Mouse (Mus musculus): ENCODE data around the gene Dclre1b. TPM values are rescaled to one million over a fixed set of nuclear protein-coding genes. Genes with fewer than 3 reads are reported as not detected.

Dclre1b gene
- total RNA-seq, 1 experiment from 2014 or later = 17.4 TPM

DNA sequence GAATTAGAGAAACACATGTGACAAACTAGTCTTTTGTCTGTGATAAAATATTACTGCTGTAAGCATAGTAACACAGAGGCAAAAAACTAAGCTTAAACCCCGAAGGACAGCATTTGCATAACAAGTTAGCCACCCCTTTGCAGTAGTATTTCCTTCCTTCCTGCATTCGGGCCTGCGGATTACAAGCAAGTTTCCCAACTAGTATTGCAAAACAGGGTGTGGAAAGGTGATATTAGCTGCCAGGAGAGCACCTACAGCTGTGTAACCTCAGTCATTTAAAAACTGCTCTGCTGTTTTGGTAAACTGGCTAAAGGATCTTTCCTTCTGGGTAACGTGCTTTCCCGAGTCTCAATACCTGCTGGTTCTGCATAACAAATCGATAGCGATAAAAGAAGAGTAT is 22.0 kb downstream of the Dclre1b start:
- peak in 1 of 2 experiments; percentile 52; a peak in 1 of 4 replicates for ATAC-seq (replicated peaks in 1 of 2; ENCODE audit: insufficient read depth in 1 of 2, low FRiP score in 2 of 2, low TSS enrichment in 1 of 2, low read depth in 1 of 2, poor library complexity in 2 of 2, severe bottlenecking in 2 of 2)

DNA sequence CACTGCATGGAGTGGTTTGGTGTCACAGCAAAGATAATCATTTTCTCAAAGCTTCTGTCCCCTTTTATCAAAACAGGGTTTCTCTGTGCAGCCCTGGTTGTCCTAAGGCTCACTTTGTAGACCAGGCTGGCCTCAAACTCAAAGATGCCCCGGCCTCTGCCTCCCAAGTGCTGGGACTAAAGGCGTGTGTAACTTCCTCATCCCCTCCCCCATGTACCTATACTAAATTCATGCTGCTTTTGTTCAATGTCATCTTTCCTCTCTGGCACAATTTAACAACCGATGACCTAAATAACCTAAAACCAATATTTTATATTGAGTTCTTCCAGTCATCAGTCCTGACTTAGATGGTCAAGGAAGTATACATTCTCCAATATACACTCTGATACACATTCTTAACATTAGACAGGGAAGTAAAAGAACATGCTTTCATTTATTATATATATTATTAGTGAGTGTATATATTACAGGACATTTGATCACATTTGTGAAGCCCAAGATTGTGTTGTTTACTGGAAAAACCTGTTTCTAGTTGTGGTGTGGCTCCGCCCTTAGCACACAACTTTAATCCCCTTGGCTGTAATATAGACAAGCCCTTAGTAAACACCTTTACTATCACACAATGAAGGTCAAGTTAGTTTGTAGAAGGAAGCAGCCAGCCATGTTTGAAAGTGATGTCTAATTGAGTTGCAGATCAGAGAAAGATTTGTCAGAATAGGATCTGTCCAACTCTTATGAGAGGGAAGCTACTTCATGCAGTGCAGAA is 26.2 kb downstream of the Dclre1b start:
- ATAC-seq (replicated peaks in 1 of 2; ENCODE audit: insufficient read depth in 1 of 2, low FRiP score in 2 of 2, low TSS enrichment in 1 of 2, low read depth in 1 of 2, poor library complexity in 2 of 2, severe bottlenecking in 2 of 2) = no peak

DNA sequence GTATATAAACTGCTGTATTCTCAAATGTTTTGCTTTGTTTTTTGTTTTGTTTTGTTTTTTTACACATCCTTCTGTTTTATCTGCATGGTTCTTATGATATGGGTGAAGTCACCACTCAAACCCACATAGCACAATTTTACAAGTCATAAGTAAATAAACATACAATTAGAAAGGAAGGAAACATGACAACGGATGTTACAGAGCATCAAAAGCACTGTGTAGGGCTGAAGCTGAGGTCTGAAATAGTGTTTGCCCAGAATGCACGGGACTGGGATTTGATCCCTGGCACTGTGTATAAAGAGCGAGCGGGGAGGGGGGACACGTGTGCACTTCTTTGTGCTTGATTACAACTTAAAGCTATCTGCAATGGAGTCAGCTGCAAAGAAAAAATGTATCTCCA is 28.5 kb downstream of the Dclre1b start:
- no peak for ATAC-seq (replicated peaks in 1 of 2; ENCODE audit: insufficient read depth in 1 of 2, low FRiP score in 2 of 2, low TSS enrichment in 1 of 2, low read depth in 1 of 2, poor library complexity in 2 of 2, severe bottlenecking in 2 of 2)

- no peak for ATAC-seq (replicated peaks in 1 of 2; ENCODE audit: insufficient read depth in 1 of 2, low FRiP score in 2 of 2, low TSS enrichment in 1 of 2, low read depth in 1 of 2, poor library complexity in 2 of 2, severe bottlenecking in 2 of 2)
These were observed 29.0 kb downstream of the Dclre1b start for GRCm38 (mm10) chr3:103780271-103780670.

DNA sequence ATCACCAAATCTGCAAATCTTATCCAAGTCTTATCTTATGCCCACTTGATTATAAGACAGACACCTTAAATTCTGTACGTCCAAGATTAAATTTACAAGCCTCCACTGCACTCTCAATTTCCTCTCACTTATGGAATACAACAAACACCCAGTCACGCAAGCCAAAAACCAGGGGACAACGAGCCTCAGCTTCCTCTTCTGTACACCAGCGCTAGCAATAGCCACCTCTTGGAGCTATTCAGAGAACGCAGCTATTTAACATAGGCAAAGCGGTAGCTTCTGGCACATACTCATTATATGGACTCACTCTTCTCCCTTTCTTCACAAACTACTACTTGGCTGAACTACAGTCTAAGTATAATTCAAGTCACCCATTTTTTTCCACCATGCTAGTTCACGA is 30.1 kb downstream of the Dclre1b start:
- peak; percentile 30 to 59; a peak in 1 of 4 replicates for ATAC-seq (replicated peaks in 1 of 2; ENCODE audit: insufficient read depth in 1 of 2, low FRiP score in 2 of 2, low TSS enrichment in 1 of 2, low read depth in 1 of 2, poor library complexity in 2 of 2, severe bottlenecking in 2 of 2)

- ATAC-seq (replicated peaks in 1 of 2; ENCODE audit: insufficient read depth in 1 of 2, low FRiP score in 2 of 2, low TSS enrichment in 1 of 2, low read depth in 1 of 2, poor library complexity in 2 of 2, severe bottlenecking in 2 of 2) = no peak
These were observed 30.6 kb downstream of the Dclre1b start for GRCm38 (mm10) chr3:103778660-103779059.

DNA sequence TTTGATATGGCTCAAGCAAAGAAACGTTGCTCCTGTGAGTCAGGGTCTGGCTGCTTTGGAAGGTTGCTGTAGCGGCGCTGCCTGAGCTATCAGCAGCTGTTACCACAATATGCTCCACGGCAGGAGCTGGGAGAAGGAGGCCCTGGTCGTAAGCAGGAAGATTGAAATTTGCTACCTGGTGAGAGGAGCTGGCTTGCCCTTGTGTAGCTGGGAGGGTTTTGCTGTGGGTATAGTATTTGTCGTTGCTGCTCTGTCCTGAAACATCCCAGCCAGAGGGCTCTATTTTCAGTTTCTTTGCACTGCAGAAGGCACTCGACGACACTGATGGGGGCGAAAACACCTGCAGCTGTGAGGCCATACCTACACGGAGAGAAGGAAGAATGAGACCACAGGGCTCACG is 31.3 kb downstream of the Dclre1b start:
- ATAC-seq (replicated peaks in 1 of 2; ENCODE audit: insufficient read depth in 1 of 2, low FRiP score in 2 of 2, low TSS enrichment in 1 of 2, low read depth in 1 of 2, poor library complexity in 2 of 2, severe bottlenecking in 2 of 2) = no peak

DNA sequence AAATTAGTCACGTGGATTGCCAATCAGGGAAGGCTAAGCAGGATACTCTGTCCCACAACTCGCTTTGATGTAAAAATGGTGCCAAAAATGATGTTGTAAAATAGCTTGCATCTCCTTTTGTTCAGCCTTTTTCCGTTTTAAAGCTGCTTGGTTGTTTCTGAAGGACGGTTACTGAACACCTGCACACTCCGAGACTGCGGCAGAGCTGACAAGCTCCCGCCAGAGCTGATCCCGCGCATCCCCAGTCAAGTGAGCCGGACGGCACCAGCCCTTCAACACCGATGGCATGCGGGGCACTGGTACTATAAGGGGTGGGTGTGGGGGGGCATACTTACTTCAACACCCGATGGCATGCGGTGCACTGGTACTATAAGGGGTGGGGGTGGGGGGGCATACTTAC is 35.2 kb downstream of the Dclre1b start:
- ATAC-seq (replicated peaks in 1 of 2; ENCODE audit: insufficient read depth in 1 of 2, low FRiP score in 2 of 2, low TSS enrichment in 1 of 2, low read depth in 1 of 2, poor library complexity in 2 of 2, severe bottlenecking in 2 of 2) = no peak

DNA sequence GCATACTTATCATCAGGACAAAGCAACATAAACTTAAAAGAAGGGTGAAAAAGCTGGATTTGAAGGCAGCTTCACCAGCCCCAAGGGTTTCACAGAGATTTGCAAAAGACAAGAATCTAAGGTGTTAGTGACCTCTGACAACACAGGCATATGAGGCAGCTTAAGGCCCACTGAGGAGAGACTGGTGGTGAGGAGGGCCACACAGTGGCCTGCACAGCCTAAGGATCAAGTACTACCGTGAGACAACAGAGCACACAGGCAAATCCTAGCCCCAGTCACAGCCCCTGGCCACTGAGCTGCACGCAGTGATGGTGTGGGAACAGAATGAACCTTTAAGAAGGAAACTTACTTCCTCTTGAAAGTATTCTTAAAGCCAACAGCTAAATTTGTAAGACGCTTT is 35.7 kb downstream of the Dclre1b start:
- ATAC-seq (replicated peaks in 1 of 2; ENCODE audit: insufficient read depth in 1 of 2, low FRiP score in 2 of 2, low TSS enrichment in 1 of 2, low read depth in 1 of 2, poor library complexity in 2 of 2, severe bottlenecking in 2 of 2) = 0 out of 4 replicates have a peak, but pooled peaks of 1 of the 2 experiments have one; percentile 15

DNA sequence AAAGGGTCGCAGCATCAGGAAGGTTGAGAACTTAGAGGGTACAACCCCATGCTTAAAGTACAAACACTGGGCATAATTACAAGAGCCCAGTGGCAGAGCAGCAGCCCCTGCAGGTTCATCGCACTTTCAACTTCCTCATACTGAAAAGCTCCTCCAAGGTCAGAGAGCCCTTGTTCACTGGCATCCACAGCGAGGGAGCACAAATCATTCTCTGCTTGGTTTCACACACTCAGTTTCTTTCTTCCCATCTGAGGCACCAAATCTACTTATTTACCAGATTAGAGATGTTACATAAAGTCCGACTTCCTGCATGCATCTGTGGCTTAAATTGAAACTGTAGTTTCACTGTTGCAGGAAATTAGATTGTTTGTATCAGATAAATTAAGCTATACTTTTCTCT is 36.4 kb downstream of the Dclre1b start:
- ATAC-seq (replicated peaks in 1 of 2; ENCODE audit: insufficient read depth in 1 of 2, low FRiP score in 2 of 2, low TSS enrichment in 1 of 2, low read depth in 1 of 2, poor library complexity in 2 of 2, severe bottlenecking in 2 of 2) = peak; percentile 46 to 65; a peak in 3 of 4 replicates

- ATAC-seq (replicated peaks in 1 of 2; ENCODE audit: insufficient read depth in 1 of 2, low FRiP score in 2 of 2, low TSS enrichment in 1 of 2, low read depth in 1 of 2, poor library complexity in 2 of 2, severe bottlenecking in 2 of 2) = no peak; a peak in 2 of 4 replicates
These were observed 37.6 kb downstream of the Dclre1b start for GRCm38 (mm10) chr3:103771531-103772130.

GRCm38 (mm10) chr3:103766789-103767188 is 42.5 kb downstream of the Dclre1b start:
- no peak for ATAC-seq (replicated peaks in 1 of 2; ENCODE audit: insufficient read depth in 1 of 2, low FRiP score in 2 of 2, low TSS enrichment in 1 of 2, low read depth in 1 of 2, poor library complexity in 2 of 2, severe bottlenecking in 2 of 2)

- ATAC-seq (replicated peaks in 1 of 2; ENCODE audit: insufficient read depth in 1 of 2, low FRiP score in 2 of 2, low TSS enrichment in 1 of 2, low read depth in 1 of 2, poor library complexity in 2 of 2, severe bottlenecking in 2 of 2) = no peak
These were observed 49.8 kb downstream of the Dclre1b start for GRCm38 (mm10) chr3:103759261-103759970.

DNA sequence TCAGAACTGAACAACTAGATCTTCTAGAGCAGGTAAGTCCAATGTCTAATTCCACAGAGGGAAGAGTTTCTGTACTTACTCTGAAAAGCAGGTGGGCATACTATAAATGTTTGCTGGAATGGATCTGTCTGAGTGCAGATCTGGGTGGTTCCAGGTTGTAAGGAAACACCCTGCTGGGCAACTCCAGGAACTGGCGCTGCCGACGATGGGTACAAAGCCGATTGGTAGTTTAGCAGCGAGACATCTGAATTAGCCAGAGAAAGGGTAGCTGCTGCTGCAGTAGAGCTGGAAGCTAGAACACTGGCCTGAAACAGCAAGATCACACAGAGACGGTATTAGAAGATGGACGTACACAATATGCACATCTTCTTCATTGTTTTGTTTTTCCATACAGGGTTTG is 50.8 kb downstream of the Dclre1b start:
- ATAC-seq (replicated peaks in 1 of 2; ENCODE audit: insufficient read depth in 1 of 2, low FRiP score in 2 of 2, low TSS enrichment in 1 of 2, low read depth in 1 of 2, poor library complexity in 2 of 2, severe bottlenecking in 2 of 2) = no peak

GRCm38 (mm10) chr3:103756920-103757319 is 52.3 kb downstream of the Dclre1b start:
- ATAC-seq (replicated peaks in 1 of 2; ENCODE audit: insufficient read depth in 1 of 2, low FRiP score in 2 of 2, low TSS enrichment in 1 of 2, low read depth in 1 of 2, poor library complexity in 2 of 2, severe bottlenecking in 2 of 2) = no peak

GRCm38 (mm10) chr3:103755351-103755750 is 53.9 kb downstream of the Dclre1b start:
- no peak for ATAC-seq (replicated peaks in 1 of 2; ENCODE audit: insufficient read depth in 1 of 2, low FRiP score in 2 of 2, low TSS enrichment in 1 of 2, low read depth in 1 of 2, poor library complexity in 2 of 2, severe bottlenecking in 2 of 2)

DNA sequence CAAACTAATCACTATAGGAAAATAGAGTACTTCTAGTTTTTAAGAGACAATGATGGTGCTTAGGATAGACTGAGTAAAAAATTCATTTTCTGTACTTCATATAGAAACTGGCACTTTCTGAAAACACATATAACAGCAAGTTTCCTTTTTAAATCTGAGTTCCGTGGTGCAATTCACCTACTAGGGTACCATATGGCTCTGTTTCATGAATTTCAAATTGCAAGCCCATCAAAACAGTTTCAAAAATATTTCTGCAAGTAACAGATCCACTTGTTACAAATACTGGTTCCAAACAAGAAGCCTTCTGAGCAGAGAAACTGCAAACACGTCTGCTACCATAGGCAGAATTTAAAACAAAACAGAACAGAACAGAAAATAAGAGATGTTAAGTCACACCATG is 57.7 kb downstream of the Dclre1b start:
- ATAC-seq (replicated peaks in 1 of 2; ENCODE audit: insufficient read depth in 1 of 2, low FRiP score in 2 of 2, low TSS enrichment in 1 of 2, low read depth in 1 of 2, poor library complexity in 2 of 2, severe bottlenecking in 2 of 2) = no peak

Measured in hematopoietic stem cell, adult 5-6 weeks (primary cell).